Mouse (Mus musculus) urinary bladder, postnatal 4 days (tissue): ENCODE measurements around the gene Olfr411.

Experiments used
- DNase-seq, 2 experiments: peaks; one replicate each; pipeline ENCODE4 v3.0.0; 2021 to 2022; ENCODE audit warnings: low spot score in 2 of 2

Gene Olfr411

DNA sequence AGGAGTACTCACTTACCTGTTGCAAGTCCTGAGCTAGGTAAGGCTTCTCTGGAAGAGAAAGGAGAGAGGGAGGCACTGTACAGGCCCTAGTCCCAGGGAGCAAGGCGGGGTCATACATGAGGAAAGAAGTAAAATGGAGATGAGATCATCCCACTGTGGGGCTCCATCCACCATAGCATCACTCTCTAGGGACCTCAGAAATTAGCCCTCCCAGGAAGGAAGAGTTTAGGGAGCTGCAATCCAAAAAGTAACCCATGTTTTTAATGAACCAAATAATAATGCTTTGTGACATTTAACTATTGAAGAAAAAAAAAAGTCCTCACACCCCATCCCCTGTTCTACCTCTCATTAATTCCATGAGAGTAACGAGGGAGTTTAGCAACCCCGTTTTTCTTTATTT is at the start of gene Olfr411:
Gene Olfr411, minus strand, starts transcription at position 101 of the 400 bp plus-strand sequence.
- DNase-seq = no peak

DNA sequence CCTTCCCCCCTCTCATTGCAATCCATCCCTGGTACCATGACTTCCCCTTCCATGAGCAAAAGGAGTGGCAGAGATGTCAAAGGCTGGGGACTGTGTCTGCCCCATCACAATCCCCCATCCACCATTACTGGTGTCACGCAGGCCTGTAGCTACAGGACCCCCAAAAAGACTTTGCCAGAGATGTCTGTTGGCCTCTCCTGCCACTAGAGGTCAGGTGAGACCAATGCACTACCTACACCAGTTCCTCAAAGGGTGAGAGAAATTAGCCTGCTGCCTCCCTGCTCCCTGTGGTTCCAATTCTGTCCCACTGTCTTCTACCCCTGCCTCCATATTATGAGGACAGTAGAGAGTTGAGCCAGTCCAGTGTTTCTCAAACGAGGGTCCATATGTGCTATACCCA is 49.7 kb upstream of the Olfr411 start:
- no peak for DNase-seq

DNA sequence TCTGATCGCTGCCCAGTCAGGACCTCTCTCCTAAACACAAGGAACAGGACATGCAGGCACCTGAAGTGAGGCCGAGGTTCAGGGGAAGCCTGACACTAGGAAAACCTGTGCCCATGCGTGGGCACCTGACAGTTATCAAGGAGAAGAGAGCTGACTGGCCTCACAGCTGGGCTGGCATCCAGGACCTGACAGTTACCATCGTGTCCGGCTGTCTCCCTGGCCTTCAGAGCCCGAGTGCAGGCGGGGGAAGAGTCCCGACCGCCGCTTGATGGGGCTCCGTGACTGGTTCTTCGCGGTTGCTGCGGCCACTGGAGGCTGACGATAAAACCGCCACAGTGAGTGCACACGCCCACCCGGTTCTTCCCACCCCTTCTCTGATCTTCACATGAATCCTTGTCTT is 43.1 kb upstream of the Olfr411 start:
- no peak for DNase-seq

DNA sequence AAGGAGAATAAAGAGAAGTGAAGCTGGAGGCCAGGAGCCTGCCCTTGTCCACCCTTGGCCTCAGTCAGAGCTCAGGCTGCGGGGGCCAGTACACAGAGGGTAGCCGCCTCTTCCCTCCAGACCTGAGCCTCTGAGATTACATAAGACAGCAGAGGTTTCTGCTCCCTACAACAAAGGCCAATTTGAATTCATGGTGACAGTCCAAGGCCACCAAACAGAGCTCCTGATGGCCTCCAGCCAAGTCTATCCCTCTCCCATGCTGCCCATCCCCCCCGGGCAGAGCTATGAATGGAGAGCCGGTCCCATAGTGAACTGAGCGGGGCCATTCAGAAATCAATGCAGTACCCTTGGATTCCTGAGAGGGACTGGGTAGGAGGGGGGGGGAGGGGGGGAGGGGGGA is 41.0 kb upstream of the Olfr411 start:
- DNase-seq = no peak

DNA sequence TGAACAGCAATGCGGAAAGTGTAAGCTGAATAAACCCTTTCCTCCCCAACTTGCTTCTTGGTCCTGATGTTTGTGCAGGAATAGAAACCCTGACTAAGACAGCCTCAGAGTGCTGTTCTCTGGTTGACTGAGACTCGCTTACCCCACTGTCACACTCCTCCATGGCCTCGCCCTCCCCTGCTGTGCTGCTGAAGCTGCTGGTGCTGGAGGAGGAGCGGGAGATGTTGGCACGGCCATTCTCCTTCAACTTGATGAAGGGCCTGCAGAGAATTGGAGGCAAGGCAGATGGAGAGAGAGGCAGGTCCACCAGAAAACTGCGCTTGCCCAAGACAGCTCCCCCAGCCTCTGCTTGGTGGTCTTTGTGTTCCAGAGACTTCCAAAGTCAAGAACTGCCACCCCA is 40.5 kb upstream of the Olfr411 start:
- DNase-seq = no peak

DNA sequence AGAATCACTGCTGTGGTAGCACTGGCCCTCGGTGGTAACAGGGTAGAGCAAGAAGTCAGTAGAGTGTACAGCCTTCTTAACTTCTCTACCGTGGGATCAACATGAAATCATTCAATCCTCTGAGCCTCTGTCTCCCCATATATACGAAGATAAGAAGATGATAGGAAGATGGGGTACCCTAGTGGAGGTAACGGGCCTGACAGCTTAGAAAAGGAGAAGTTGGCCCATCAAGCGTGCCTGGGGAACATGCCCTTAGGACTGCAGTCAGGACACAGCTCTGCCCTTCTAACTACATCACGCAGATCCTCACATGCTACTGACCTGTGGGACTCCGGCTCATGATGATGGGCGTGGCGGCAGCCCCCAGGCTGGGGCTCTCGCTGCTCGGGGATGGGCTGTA is 39.4 kb upstream of the Olfr411 start:
- no peak for DNase-seq

DNA sequence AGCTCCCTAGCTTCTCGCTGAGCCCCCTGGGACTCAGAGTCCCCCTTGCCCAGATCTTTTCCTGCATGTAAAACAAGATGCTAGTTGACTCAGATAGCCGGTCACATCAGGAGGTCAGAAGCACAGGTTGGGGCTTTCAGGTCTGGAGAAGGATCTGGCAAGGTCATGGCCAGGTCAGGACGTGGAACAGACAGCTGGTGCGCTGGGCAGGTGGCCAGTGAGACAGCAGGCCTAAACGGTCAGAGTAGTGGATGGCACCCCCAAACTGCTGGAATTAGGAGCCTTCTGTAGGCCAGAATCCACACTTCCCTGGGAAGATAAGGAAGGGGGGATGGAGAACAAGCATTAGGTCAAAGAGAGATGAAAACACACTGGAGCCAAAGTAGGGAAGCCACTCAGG is 34.8 kb upstream of the Olfr411 start:
- DNase-seq = no peak

DNA sequence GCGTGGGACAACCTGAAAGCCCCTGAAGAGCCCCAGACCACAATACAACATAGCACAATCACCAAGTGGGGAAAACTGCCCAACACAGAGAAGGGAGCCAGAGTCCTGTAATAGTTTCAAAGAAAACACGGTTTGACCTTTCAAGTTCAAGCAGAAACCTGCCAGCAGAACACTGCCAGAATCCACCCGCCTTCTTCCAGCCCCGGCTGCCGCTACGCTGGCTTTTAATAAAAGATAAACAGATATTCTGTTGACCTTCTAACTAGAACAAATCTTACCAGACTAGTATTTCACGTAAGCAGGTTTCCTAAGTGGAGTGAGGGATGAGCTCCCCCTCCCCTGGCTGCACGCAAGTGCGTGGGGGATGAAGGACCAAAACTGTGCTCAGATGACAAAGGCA is 33.2 kb upstream of the Olfr411 start:
- DNase-seq = no peak

DNA sequence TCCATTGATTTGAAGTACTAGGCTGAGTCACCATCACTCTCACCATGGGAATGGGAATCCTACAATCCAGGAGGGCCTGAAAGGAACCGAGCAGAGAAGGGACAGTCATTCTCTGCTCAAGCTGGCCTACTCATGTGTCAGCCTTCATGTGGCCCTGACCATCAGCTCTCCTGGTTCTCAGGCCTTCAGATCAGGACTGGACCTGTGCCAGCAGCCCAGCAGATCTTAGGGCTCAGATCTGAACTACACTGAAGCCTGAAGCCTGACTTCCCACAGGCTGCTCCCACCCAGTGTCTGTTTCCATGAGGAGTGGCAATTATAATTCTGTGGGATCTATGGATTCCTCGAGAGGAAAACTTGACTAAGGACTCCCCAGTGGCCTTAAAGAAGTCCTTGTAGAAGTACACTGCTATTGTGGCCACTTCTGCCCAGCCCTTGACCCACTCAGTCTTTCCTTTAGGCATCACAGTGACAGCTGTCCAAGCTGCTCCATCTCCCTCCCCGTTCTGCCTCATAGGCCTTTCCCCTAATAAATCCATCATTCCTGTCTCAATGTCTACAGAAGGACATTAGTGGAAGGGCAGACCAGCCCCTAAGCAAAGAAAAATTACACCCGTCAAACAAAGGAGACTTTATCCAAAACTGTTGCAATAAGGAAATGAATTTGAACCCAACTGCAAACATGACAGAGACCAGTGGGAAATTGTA is 26.9 kb upstream of the Olfr411 start:
- no peak for DNase-seq

DNA sequence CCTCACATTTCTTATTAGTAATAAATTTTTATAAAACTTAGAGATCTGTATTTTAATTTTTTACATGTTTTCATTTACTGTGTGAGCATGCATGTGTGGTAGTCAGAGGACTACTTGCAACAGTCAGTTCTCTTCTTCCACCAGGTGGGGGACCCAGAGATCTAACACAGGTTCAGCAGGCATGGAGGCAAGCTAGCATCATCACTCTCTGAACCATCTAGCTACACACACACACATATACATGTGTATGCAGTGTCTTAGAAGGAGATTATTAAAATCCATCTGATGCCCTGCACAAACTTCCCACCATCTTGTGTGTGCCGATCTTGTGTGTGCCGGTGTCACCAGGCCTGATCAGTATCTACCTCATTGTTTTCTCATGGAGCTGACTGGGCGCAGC is 24.4 kb upstream of the Olfr411 start:
- no peak for DNase-seq

DNA sequence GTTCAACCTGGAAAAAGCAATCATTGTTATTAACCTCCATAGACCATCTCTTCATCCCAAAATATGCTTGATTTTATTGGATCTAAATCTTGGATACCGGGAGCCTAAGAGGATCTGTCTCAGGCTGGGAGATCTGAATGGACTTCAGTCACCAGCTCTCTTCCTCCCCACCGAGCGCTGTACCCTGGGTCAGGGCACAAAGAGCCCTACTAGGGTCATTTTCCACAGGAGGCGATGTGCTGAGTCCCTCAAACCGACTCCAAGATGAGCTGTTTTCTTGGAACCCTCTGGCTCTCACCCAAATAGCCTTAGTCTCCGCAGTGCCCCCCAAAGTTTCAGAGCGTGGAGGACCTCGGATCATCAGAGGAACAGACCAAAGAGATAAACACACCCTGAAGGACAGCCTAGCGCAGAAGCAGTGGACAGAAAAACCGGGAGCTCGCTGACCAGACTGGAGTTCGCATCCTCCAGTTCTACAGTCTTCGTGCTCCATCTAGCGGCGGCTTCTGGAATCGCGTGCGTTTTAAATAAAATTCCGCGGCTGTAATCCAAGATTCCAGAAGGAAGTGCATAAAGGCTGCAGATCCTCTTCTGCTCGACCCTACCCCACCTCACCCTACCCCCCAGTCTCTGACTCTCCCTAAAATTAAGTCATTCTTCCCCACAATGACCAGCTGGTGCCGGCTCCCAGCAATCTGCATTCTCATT is 19.1 kb upstream of the Olfr411 start:
- peak; percentile 51 to 83 for DNase-seq

DNA sequence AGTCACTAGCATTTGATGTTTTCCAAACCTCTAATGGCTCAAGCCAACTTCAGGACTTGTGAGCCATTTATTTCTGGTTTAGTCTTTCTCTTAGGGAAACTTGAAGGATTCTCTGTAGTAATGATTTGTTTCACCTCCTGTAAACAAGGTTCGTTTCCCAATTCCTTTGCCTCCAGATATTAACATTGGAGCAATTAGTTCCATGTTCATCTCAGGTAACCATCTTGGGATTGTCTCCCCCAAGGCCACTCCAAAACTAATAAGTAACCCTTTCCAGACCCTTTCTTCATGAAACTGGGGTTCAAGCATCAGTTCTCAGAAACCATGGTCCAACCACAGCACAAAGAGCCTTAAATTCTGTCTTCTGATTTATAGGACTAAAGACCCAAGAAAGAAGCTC is 9.3 kb upstream of the Olfr411 start, which contains the start of gene Olfr412:
Gene Olfr412, plus strand, starts transcription at position 301 of the 400 bp plus-strand sequence.
- no peak for DNase-seq

DNA sequence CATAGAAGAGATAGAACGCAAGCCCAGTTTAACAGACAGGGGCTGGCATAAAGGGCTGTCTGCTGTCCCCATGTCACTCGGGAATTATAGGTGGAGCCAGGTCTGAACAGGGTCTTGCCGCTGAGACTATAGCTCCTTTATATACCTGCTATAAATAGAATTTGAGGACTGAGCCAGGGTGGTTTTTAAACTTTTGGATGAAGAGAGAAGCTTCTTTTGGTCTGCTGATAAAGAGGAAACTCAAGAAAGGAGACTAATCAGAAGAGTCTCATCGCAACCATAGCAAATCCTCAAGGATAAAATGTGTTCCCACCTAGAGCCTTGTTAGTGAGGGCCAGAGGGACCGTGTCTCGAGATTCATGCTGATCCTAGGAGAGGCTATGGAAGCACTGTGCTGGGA is 14.5 kb downstream of the Olfr411 start, which contains the start of gene Olfr410:
Gene Olfr410, minus strand, starts transcription at position 101 of the 400 bp plus-strand sequence.
- DNase-seq = no peak

DNA sequence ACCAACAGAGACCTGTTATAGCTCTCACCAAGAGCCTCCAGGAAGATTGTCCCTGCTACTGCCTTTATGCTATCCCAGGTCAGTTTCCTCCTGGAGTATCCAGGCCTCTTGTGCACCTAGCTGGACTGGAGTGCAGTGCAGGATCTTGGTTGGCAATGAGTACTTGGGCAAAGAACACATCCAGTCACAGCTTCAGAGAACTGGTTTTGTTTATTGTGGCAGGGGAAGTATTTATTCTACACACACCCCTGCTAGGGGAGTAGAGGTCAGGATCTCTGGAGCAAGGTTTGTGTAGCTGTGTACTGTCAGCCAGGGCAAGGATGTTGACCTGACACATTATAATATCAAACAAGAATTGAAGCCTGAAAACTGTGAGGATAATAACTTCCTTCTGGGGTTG is 23.7 kb downstream of the Olfr411 start:
- DNase-seq = no peak

DNA sequence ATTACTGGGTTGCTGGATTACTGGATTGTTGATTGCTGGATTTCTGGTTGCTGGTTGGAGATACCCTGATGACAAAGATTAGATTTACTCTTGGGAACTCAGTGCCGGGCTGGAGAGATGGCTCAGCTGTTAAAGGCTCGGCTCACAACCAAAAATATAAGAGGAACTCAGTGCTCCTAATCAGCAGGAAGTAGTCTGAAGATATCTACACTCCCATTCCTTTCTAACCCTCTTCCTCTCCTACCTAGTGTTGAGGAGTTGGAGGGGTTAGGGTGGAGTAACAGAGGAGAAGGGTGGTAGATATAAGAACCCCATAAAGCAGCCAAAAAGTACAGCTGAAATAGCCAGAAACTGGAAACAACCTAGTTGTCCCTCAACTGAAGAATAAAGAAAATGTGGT is 26.4 kb downstream of the Olfr411 start:
- DNase-seq = no peak
